Mouse (Mus musculus): ENCODE results near the gene Engase. TPM values are rescaled to one million over a fixed set of nuclear protein-coding genes. Genes with fewer than 3 reads are reported as not detected.
A peak's percentile ranks its signal among the peaks of the same experiment; 100 is the strongest.

Gene Engase
- polyA plus RNA-seq, 1 experiment from 2014 or later: 5.6 TPM

GRCm38 (mm10) chr11:118496066-118496689, 19.5 kb downstream of the Engase start:
- H3K4me3 ChIP-seq (ENCODE audit: low read depth, low read length): no peak overlapping the region
- no peak overlapping the region for H3K27ac ChIP-seq (ENCODE audit: low read depth)
- H3K9ac ChIP-seq (replicated peaks): no peak overlapping the region
- H3K4me2 ChIP-seq (ENCODE audit: low read depth, low read length): no peak overlapping the region
- no peak for TF ChIP-seq CTCF (IDR thresholded peaks at IDR 0.05; ENCODE audit: low read depth)
- TF ChIP-seq EP300 (IDR thresholded peaks at IDR 0.05; ENCODE audit: low read depth): no peak
- no peaks in the 10 kb centered on the region for H3K9me3 ChIP-seq (ENCODE audit: low read length)
- 70% methylated on average over 20 of the region's 20 CpGs for WGBS (ENCODE audit: insufficient replicate concordance)
- H3K36me3 ChIP-seq (replicated peaks; ENCODE audit: insufficient read depth, low read length): no peaks in the 10 kb centered on the region
- no peaks in the 10 kb centered on the region for H3K27me3 ChIP-seq (ENCODE audit: insufficient read depth, low read length)
- no peaks in the 10 kb centered on the region for H3K4me1 ChIP-seq (ENCODE audit: insufficient read depth)
- ATAC-seq (no peak), DNase-seq (no peak)

DNA sequence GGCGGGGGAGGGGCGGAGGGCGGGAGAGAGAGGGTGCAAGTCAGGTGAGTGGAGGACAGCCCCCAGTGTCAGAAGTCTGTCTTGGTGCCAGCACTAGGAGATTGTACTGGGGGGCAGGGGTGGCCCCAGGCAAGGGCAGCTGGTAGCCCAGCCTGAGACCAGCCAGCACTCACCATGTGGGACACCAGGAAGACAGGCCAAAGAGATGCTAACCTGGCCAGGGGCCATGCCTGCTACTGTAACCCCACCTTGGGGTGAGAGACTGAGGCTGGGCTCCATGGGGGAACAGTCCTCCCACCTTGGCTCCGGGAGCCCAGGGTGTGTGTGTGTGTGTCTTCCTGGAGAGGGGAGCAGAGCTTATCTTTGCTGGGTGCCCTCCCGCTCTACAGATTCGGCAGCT, 26.4 kb downstream of the Engase start:
- Histone ChIP-seq H3K4me1 (ENCODE audit: insufficient read depth) (peaks cover 4% of the 10 kb centered on the region; the same call in 1 of the 2 replicates), H3K27me3 (ENCODE audit: insufficient read depth, low read length) (peaks cover 21% of the 10 kb centered on the region; the same call in 1 of the 2 replicates), H3K4me2 (ENCODE audit: low read depth, low read length) (no peak overlapping the region), H3K36me3 (replicated peaks; ENCODE audit: insufficient read depth, low read length) (no peaks in the 10 kb centered on the region), H3K9me3 (ENCODE audit: low read length) (no peaks in the 10 kb centered on the region), H3K9ac (replicated peaks) (no peak overlapping the region), H3K27ac (ENCODE audit: low read depth) (no peak overlapping the region), H3K4me3 (ENCODE audit: low read depth, low read length) (no peak overlapping the region)
- ATAC-seq (no peak), DNase-seq (no peak)
- WGBS (ENCODE audit: insufficient replicate concordance): 48% methylated on average over 6 of the region's 6 CpGs
- TF ChIP-seq EP300 (IDR thresholded peaks at IDR 0.05; ENCODE audit: low read depth) (no peak), CTCF (IDR thresholded peaks at IDR 0.05; ENCODE audit: low read depth) (no peak)

GRCm38 (mm10) chr11:118503418-118504179, 27.0 kb downstream of the Engase start:
- no peak for TF ChIP-seq EP300 (IDR thresholded peaks at IDR 0.05; ENCODE audit: low read depth)
- TF ChIP-seq CTCF (IDR thresholded peaks at IDR 0.05; ENCODE audit: low read depth): no peak
- Histone ChIP-seq H3K4me3 (ENCODE audit: low read depth, low read length) (no peak overlapping the region), H3K4me1 (ENCODE audit: insufficient read depth) (peaks cover 4% of the 10 kb centered on the region; the same call in 1 of the 2 replicates), H3K27ac (ENCODE audit: low read depth) (no peak overlapping the region), H3K36me3 (replicated peaks; ENCODE audit: insufficient read depth, low read length) (no peaks in the 10 kb centered on the region), H3K9ac (replicated peaks) (no peak overlapping the region), H3K9me3 (ENCODE audit: low read length) (no peaks in the 10 kb centered on the region), H3K4me2 (ENCODE audit: low read depth, low read length) (no peak overlapping the region), H3K27me3 (ENCODE audit: insufficient read depth, low read length) (peaks cover 21% of the 10 kb centered on the region; the same call in 1 of the 2 replicates)
- ATAC-seq (no peak), DNase-seq (no peak)
- 18% methylated on average over 34 of the region's 34 CpGs for WGBS (ENCODE audit: insufficient replicate concordance)

GRCm38 (mm10) chr11:118504180-118504454, 27.5 kb downstream of the Engase start:
- Histone ChIP-seq H3K27me3 (ENCODE audit: insufficient read depth, low read length) (peaks cover 21% of the 10 kb centered on the region; the same call in 1 of the 2 replicates), H3K27ac (ENCODE audit: low read depth) (no peak overlapping the region), H3K4me3 (ENCODE audit: low read depth, low read length) (no peak overlapping the region), H3K4me2 (ENCODE audit: low read depth, low read length) (no peak overlapping the region), H3K9me3 (ENCODE audit: low read length) (no peaks in the 10 kb centered on the region), H3K4me1 (ENCODE audit: insufficient read depth) (peaks cover 4% of the 10 kb centered on the region; the same call in 1 of the 2 replicates), H3K36me3 (replicated peaks; ENCODE audit: insufficient read depth, low read length) (no peaks in the 10 kb centered on the region), H3K9ac (replicated peaks) (no peak overlapping the region)
- 63% methylated on average over 5 of the region's 5 CpGs for WGBS (ENCODE audit: insufficient replicate concordance)
- ATAC-seq: no peak
- no peak for DNase-seq
- TF ChIP-seq EP300 (IDR thresholded peaks at IDR 0.05; ENCODE audit: low read depth) (no peak), CTCF (IDR thresholded peaks at IDR 0.05; ENCODE audit: low read depth) (no peak)

- Histone ChIP-seq H3K4me1 (ENCODE audit: insufficient read depth) (no peaks in the 10 kb centered on the region), H3K27me3 (ENCODE audit: insufficient read depth, low read length) (peaks cover 21% of the 10 kb centered on the region; the same call in 1 of the 2 replicates), H3K9ac (replicated peaks) (no peak overlapping the region), H3K4me2 (ENCODE audit: low read depth, low read length) (no peak overlapping the region), H3K4me3 (ENCODE audit: low read depth, low read length) (no peak overlapping the region), H3K9me3 (ENCODE audit: low read length) (no peaks in the 10 kb centered on the region), H3K27ac (ENCODE audit: low read depth) (no peak overlapping the region), H3K36me3 (replicated peaks; ENCODE audit: insufficient read depth, low read length) (no peaks in the 10 kb centered on the region)
- 78% methylated on average over 6 of the region's 6 CpGs for WGBS (ENCODE audit: insufficient replicate concordance)
- ATAC-seq (no peak), DNase-seq (no peak)
- TF ChIP-seq CTCF (IDR thresholded peaks at IDR 0.05; ENCODE audit: low read depth) (no peak), EP300 (IDR thresholded peaks at IDR 0.05; ENCODE audit: low read depth) (no peak)
These were observed 30.5 kb downstream of the Engase start for GRCm38 (mm10) chr11:118507095-118507494.

GRCm38 (mm10) chr11:118507904-118508303, 31.3 kb downstream of the Engase start:
- WGBS (ENCODE audit: insufficient replicate concordance): 37% methylated on average over 5 of the region's 5 CpGs
- no peaks in the 10 kb centered on the region for H3K9me3 ChIP-seq (ENCODE audit: low read length)
- H3K27ac ChIP-seq (ENCODE audit: low read depth): no peak overlapping the region
- peaks cover 17% of the 10 kb centered on the region; the same call in 1 of the 2 replicates for H3K27me3 ChIP-seq (ENCODE audit: insufficient read depth, low read length)
- H3K36me3 ChIP-seq (replicated peaks; ENCODE audit: insufficient read depth, low read length): no peaks in the 10 kb centered on the region
- no peak overlapping the region for H3K4me3 ChIP-seq (ENCODE audit: low read depth, low read length)
- H3K4me2 ChIP-seq (ENCODE audit: low read depth, low read length): no peak overlapping the region
- no peaks in the 10 kb centered on the region for H3K4me1 ChIP-seq (ENCODE audit: insufficient read depth)
- peak; percentile 95 for TF ChIP-seq CTCF (IDR thresholded peaks at IDR 0.05; ENCODE audit: low read depth)
- TF ChIP-seq EP300 (IDR thresholded peaks at IDR 0.05; ENCODE audit: low read depth): no peak
- peak; percentile 74 for DNase-seq
- no peak for ATAC-seq
- H3K9ac ChIP-seq (replicated peaks): no peak overlapping the region

All from liver, postnatal 0 days (tissue).